Mouse (Mus musculus) embryonic fibroblast, embryonic 13.5 days (primary cell): ENCODE data around the gene Bdh1. TPM values are rescaled to one million over a fixed set of nuclear protein-coding genes. Genes with fewer than 3 reads are reported as not detected.

Experiments used
- H3K27ac ChIP-seq: 2 replicates; pipeline ENCODE4 v1.5.1; 2012; ENCODE audit warnings: low read length, control low read depth, inconsistent platforms; ENCODE audit not compliant: insufficient read depth
- H3K4me1 ChIP-seq: 2 replicates; pipeline ENCODE4 v1.6.1; 2011; ENCODE audit warnings: low read length; ENCODE audit not compliant: control insufficient read depth, insufficient read depth
- H3K4me3 ChIP-seq: 2 replicates; pipeline ENCODE4 v1.5.1; 2011; ENCODE audit warnings: mild to moderate bottlenecking, control low read depth, low read length; ENCODE audit not compliant: insufficient read depth
- CTCF ChIP-seq: IDR thresholded peaks from 2 replicates; pipeline ENCODE4 v1.5.1; 2011; ENCODE audit warnings: mild to moderate bottlenecking, control low read depth, low read length, moderate library complexity, borderline replicate concordance; ENCODE audit not compliant: insufficient read depth
- POLR2A ChIP-seq: IDR thresholded peaks from 2 replicates; pipeline ENCODE4 v1.6.1; 2011; ENCODE audit warnings: low read depth, mild to moderate bottlenecking, control low read depth, low read length, moderate library complexity
- polyA plus RNA-seq: library from polyadenylated mRNA; stranded (reverse); fragments of >200 nt; gene quantifications from 2 replicates; pipeline ENCODE4 v1.2.4, GENCODE M21; 2011; ENCODE audit warnings: low read depth; ENCODE audit not compliant: missing spikeins, insufficient read length

Gene Bdh1
- polyA plus RNA-seq, 1 experiment, result 6.7 TPM

DNA sequence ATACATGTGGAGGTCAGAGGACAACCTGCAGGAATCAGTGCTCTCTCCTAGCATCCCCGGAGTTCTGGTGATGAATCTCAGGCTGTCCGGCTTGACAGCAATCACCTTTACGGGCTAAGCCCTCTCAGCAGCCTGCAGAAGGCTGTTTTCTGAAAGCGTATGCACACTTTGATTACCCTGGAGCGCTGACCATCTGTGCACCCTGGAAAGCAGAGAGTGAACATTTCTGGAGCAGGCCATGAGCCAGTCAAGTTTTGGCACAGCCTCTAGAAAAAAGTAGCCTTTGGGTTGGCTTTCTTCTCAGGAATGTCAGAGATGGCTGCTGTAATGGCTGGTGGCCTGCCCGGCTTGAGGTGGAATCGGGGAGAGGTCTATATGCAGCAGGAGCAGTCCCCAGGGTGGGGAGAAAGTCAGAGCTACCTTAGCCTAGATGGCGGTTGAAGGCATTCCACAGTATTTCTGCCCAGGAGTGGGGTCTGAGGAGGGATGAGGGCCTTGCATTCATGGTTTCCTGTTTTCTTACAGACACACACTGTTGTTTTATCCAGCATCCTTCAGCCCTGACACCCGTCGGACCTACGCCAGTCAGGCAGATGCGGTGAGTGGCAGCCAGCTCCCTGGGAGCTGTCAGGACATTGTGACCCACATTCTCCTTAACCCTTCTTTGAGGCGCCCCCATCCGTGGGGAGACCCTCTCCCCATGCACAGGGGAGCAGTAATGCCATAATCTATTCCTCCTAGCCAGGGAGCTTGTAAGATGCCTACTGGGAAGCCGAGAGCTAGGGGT lies 24.2 kb downstream of the Bdh1 start:
- TF ChIP-seq POLR2A, result no peak
- no peak for TF ChIP-seq CTCF

DNA sequence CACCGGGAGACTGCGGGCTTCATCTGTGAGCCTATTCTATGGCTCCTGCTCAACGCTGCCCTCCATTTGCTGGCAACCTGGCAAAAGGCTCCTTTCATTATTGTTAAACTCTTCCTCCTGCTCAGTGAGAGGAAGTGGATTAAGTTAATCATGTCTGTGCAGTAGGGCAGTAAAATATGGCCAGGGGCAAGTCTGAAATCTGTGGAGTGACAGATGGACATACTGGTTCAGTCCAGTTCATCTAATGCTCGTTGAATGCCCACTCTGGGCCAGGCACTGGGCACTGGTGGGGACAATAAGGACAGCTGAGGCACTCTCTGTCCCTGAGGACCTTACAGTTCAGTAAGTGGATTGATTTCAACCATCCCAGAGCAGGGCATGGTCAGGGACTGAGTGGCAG lies 27.9 kb downstream of the Bdh1 start:
- no peak for TF ChIP-seq CTCF
- TF ChIP-seq POLR2A, result no peak
- no peak overlapping the region for H3K27ac ChIP-seq

More for the DNA sequence above, 24.2 kb downstream of the Bdh1 start:
- H3K27ac ChIP-seq, result no peak overlapping the region
- no peak overlapping the region for H3K4me3 ChIP-seq
- no peaks in the 10 kb centered on the region for H3K4me1 ChIP-seq

DNA sequence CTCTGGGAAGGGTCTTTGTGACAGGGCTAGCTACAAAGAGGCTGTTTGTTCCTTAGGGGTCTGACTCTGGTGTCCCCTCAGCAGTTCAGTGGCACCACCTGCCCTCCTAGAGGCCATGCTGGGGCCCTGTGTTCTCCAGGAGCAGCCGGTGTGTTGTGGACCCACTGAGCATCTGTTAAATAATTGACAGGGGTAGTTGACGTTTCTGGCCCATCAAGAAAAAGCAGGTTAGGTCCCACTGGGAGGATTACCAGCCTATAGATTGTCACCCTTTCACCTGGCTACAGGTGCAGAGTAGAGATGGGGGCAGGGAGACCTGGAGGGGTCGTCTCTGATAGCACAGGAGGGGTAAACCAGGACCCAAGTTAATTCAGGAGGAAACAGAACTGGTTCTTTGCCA lies 29.2 kb downstream of the Bdh1 start:
- TF ChIP-seq POLR2A, result no peak
- no peak for TF ChIP-seq CTCF
- H3K4me1 ChIP-seq, result peaks cover 4% of the 10 kb centered on the region; the same call in 1 of the 2 replicates
- H3K4me3 ChIP-seq, result no peak overlapping the region
- H3K27ac ChIP-seq, result no peak overlapping the region

More for the DNA sequence above, 27.9 kb downstream of the Bdh1 start:
- Histone ChIP-seq H3K4me1 (peaks cover 4% of the 10 kb centered on the region; the same call in 1 of the 2 replicates), H3K4me3 (no peak overlapping the region)

DNA sequence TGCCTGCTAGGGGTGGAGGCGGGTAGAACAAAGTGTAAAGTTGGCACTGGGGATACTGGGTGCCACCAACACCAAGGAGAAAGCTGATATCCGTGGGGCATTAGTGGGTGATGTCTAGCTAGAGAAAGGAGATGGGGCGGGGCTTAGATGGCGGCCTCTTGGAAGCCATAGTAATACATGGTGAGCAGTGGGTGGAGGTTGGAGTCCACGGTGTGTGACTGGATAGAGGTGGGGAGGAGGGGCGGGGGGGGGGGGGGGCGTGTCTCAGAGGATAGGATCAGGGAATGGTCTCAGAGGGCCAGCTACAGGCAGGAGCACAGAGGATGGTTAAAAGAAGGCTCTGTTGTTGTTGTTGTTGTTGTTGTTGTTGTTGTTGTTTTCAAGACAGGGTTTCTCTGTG lies 30.4 kb downstream of the Bdh1 start:
- Histone ChIP-seq H3K4me1 (peaks cover 4% of the 10 kb centered on the region; the same call in 1 of the 2 replicates), H3K27ac (no peak overlapping the region), H3K4me3 (no peak overlapping the region)
- no peak for TF ChIP-seq CTCF
- no peak for TF ChIP-seq POLR2A

DNA sequence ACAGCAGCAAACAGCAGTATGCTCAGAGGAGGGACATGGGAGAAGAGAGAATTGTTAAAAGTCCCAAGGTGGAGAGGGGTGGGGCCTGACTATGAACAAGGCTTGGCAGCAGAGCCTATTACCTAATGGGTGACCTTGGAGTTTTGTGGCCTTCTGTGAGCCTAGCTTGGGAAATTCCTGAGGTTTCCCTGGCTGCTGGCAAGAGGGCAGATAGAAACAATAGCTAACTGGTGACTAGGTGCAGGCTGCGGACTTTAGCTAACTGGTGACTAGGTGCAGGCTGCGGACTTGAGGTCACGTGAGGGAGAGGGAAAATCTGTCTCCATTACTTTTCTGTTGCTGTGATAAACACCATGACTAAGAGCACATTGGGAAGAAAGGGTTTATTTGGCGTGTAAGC lies 31.9 kb downstream of the Bdh1 start:
- TF ChIP-seq CTCF, result no peak
- TF ChIP-seq POLR2A, result no peak
- Histone ChIP-seq H3K4me1 (peaks cover 4% of the 10 kb centered on the region; the same call in 1 of the 2 replicates), H3K27ac (no peak overlapping the region), H3K4me3 (no peak overlapping the region)

DNA sequence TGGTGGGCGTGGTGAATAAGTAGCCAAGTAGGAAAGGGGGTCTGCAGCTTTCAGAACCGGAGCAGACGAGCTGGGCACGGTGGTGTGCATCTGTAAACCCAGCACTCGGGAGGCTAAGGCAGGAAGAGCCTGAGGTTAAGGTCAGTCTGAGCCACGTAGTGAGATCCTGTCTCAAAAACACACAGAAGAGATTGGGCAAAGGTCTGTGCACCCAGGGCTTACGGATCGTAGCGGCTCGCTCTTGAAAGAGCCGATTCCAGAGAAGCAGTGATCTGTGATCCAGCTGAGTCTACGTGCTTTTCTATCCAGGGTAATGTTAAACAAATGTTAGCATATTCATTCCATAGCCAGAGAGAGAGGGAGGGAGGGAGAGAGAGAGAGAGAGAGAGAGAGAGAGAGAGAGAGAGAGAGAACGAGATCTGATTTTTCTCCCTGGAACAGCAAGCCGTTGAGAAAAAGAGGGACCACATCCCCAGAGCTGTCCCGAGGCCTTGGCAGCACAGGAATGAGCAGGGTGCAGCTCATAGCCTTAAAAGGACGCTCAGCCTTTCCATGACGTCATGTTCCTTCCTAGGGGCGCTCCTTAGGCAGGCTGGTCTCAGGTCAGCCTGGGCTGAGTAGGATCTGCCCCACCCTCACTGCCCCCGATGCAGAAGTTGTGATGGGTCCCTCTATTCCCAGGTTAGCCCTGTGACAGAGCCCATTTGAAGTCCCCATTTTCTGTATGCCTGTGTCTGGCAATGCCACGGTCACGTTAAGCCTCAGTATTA lies 33.4 kb downstream of the Bdh1 start:
- Histone ChIP-seq H3K4me1 (peaks cover 4% of the 10 kb centered on the region; the same call in 1 of the 2 replicates), H3K4me3 (no peak overlapping the region), H3K27ac (no peak overlapping the region)
- no peak for TF ChIP-seq CTCF
- TF ChIP-seq POLR2A, result no peak

DNA sequence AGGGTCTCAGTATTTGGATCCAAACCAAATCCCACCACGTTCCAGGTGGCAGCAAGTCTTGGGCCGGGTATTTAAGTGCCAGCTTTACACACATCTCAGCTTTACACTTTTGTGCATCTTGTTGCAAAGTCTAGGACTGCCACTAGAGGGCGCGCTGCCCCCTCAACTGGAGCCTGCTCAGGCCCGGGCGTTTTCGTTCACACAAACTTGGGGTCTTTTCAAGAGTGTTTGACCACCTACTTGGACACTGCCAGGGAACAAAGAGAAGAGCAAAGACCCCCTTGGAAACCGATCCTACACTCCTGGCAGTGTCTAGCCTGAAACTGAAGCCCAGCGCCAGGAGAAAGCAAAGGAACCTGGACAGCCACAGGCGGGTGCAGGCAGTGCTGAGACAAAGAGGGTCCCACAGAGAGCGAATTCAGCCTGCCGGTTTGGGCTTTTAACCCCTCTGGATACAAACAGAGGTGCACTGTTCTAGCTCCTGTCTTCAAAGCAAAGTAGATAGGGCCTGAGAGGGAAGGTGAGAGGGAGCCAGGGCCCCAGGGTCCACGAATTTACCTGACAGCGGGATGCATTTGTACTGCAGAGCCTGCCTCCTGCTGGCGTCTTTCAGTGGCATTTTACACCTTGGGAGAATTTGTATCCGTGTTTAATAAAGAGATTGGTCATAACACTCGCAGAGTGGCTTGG lies 36.3 kb downstream of the Bdh1 start:
- no peak for TF ChIP-seq POLR2A
- TF ChIP-seq CTCF, result peak; percentile 89
- no peak overlapping the region for H3K27ac ChIP-seq
- H3K4me3 ChIP-seq, result 0 out of 2 replicates have a peak overlapping the region, but pooled peaks have one; percentile 7
- peaks cover 4% of the 10 kb centered on the region; the same call in 1 of the 2 replicates for H3K4me1 ChIP-seq

DNA sequence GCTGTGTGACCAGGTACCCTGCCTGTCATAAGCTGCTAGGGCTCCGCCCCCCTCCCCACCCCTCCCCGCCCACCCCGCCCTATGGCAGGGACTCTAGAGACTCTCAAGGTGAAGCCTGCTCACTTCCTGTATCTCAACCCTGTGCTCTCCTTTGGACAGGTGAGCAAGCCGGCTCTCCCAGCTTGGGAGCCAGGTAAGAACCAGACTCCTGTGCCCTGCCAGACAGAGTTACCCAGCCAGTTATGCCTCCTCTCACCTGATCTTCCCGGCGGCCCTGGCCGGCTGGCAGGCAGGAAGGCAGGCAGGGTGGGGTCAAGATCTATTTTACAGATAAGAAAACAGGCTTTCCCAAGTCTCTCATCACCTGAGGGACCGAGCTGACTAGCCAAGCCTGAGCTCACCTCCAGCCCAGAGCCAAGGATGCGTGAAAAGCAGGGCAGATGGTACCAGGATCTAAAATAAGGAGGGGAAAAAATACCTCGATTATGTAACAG lies 37.9 kb downstream of the Bdh1 start:
- H3K4me1 ChIP-seq, result no peaks in the 10 kb centered on the region
- TF ChIP-seq POLR2A, result no peak
- TF ChIP-seq CTCF, result no peak
- H3K27ac ChIP-seq, result no peak overlapping the region
- no peak overlapping the region for H3K4me3 ChIP-seq

DNA sequence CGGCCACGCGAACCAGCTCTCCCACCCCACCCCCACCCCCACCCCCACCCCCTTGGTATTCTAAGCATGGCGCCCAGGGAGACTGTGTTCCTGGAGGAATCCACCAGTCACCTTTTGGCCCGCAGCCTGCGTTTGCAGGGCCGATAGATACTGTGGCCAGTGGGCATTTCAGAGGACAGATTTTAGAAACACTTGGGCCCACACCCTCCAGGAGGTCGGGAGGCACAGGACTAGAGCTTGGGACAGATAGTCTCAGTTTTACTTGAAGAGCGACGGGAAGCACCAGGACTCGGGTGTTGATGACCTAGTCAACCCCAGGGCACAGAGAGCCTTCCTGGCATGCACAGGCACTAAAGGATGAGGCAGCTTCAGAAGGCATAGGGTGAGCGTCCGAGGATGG lies 38.4 kb downstream of the Bdh1 start:
- Histone ChIP-seq H3K4me1 (no peaks in the 10 kb centered on the region), H3K4me3 (no peak overlapping the region), H3K27ac (no peak overlapping the region)
- TF ChIP-seq POLR2A, result no peak
- no peak for TF ChIP-seq CTCF
